Mouse (Mus musculus) heart, adult 18-20 months (tissue): Measurements from ENCODE around the gene Pigm. TPM values are rescaled to one million over a fixed set of nuclear protein-coding genes. Genes with fewer than 3 reads are reported as not detected.

Source experiments
- DNase-seq, 2 experiments: peaks; one replicate each; pipeline ENCODE4 v3.0.0; 2021 to 2022; ENCODE audit warnings: mixed read lengths in 1 of 2
- long read RNA-seq, 2 experiments: library from polyadenylated mRNA; stranded (forward); transcript quantifications; one replicate each; pipeline ENCODE4 v2.0.0; 2021
- total RNA-seq, 2 experiments: library from RNA; stranded (reverse); gene quantifications; 2 replicates each; pipeline ENCODE4 v1.2.3; 2021

Gene Pigm
- 1 to 10 TPM; 3.2 to 4.2 TPM for total RNA-seq
- long read RNA-seq, experiment 1, full-length matches to known transcripts, result 8 of 8 reads
- long read RNA-seq, experiment 1, partial matches to known transcripts, result 0 of 8 reads
- long read RNA-seq, experiment 1, other reads (novel, unspliced or antisense), result 0 of 8 reads
- long read RNA-seq, experiment 2, full-length matches to known transcripts, result 4 of 4 reads
- long read RNA-seq, experiment 2, partial matches to known transcripts, result 0 of 4 reads
- long read RNA-seq, experiment 2, other reads (novel, unspliced or antisense), result 0 of 4 reads

- DNase-seq, result peak; percentile 97 to 98
Measured at GRCm38 (mm10) chr1:172376198-172376667, at the start of gene Pigm. TSS of gene Pigm (plus strand) at chr1:172376546.

- DNase-seq, result no peak
Measured at GRCm38 (mm10) chr1:172326684-172327083, 49.7 kb upstream of the Pigm start.

- no peak for DNase-seq
Measured at GRCm38 (mm10) chr1:172327206-172328001, 48.9 kb upstream of the Pigm start.

- no peak for DNase-seq
Measured at GRCm38 (mm10) chr1:172328041-172328440, 48.3 kb upstream of the Pigm start.

- DNase-seq, result no peak
Measured at GRCm38 (mm10) chr1:172328461-172328860, 47.9 kb upstream of the Pigm start.

GRCm38 (mm10) chr1:172329131-172329530, 47.2 kb upstream of the Pigm start, which contains the start of gene Kcnj9:
TSS of gene Kcnj9 (minus strand) at chr1:172329318.
- DNase-seq, result no peak

- DNase-seq, result no peak
Measured at GRCm38 (mm10) chr1:172329616-172330015, 46.7 kb upstream of the Pigm start.

GRCm38 (mm10) chr1:172331422-172331947, 44.9 kb upstream of the Pigm start:
- no peak for DNase-seq

- no peak for DNase-seq
Measured at GRCm38 (mm10) chr1:172332925-172333324, 43.4 kb upstream of the Pigm start.

GRCm38 (mm10) chr1:172333512-172333911, 42.8 kb upstream of the Pigm start:
- no peak for DNase-seq

GRCm38 (mm10) chr1:172335804-172336203, 40.5 kb upstream of the Pigm start:
- no peak for DNase-seq

- no peak for DNase-seq
Measured at GRCm38 (mm10) chr1:172337411-172338185, 38.7 kb upstream of the Pigm start.

- DNase-seq, result peak; percentile 59 to 70
Measured at GRCm38 (mm10) chr1:172340729-172341321, 35.5 kb upstream of the Pigm start, which contains the start of gene Kcnj10. TSS of gene Kcnj10 (plus strand) at chr1:172341210.

- DNase-seq, result no peak
Measured at GRCm38 (mm10) chr1:172341386-172341785, 35.0 kb upstream of the Pigm start.

GRCm38 (mm10) chr1:172342729-172343128, 33.6 kb upstream of the Pigm start:
- DNase-seq, result no peak

GRCm38 (mm10) chr1:172343914-172344313, 32.4 kb upstream of the Pigm start:
- DNase-seq, result no peak

- no peak for DNase-seq
Measured at GRCm38 (mm10) chr1:172344820-172345219, 31.5 kb upstream of the Pigm start.

GRCm38 (mm10) chr1:172346707-172347106, 29.6 kb upstream of the Pigm start:
- no peak for DNase-seq

- DNase-seq, result peak in 1 of 2 experiments; percentile 37
Measured at GRCm38 (mm10) chr1:172347382-172347781, 29.0 kb upstream of the Pigm start.

- DNase-seq, result no peak
Measured at GRCm38 (mm10) chr1:172349504-172349903, 26.8 kb upstream of the Pigm start.

- DNase-seq, result no peak
Measured at GRCm38 (mm10) chr1:172349916-172350812, 26.2 kb upstream of the Pigm start.
